Mouse (Mus musculus): ENCODE results near the gene G6pdx.

G6pdx gene

GRCm38 (mm10) chrX:74428826-74429276 is at the start of gene G6pdx:
Gene G6pdx (minus strand): TSS chrX:74429194.
- DNase-seq (ENCODE audit: low read depth, low spot score) = peak; percentile 94

GRCm38 (mm10) chrX:74452773-74453172 is 23.8 kb upstream of the G6pdx start:
- peak; percentile 58 for DNase-seq (ENCODE audit: low read depth, low spot score)
- Histone ChIP-seq H3K36me3 (ENCODE audit: control insufficient read depth, insufficient read depth, low read length, poor library complexity, severe bottlenecking) (0 out of 2 replicates have a peak, but pooled peaks cover 2% of the 10 kb centered on the region), H3K27me3 (ENCODE audit: control insufficient read depth, insufficient read depth, low read length, poor library complexity, severe bottlenecking) (no peaks in the 10 kb centered on the region)

More at GRCm38 (mm10) chrX:74428826-74429276, at the start of gene G6pdx:
- no peaks in the 10 kb centered on the region for H3K36me3 ChIP-seq (ENCODE audit: control insufficient read depth, insufficient read depth, low read length, poor library complexity, severe bottlenecking)
- no peaks in the 10 kb centered on the region for H3K27me3 ChIP-seq (ENCODE audit: control insufficient read depth, insufficient read depth, low read length, poor library complexity, severe bottlenecking)

- Histone ChIP-seq H3K27me3 (ENCODE audit: control insufficient read depth, insufficient read depth, low read length, poor library complexity, severe bottlenecking) (no peaks in the 10 kb centered on the region), H3K36me3 (ENCODE audit: control insufficient read depth, insufficient read depth, low read length, poor library complexity, severe bottlenecking) (0 out of 2 replicates have a peak, but pooled peaks cover 2% of the 10 kb centered on the region)
- no peak for DNase-seq (ENCODE audit: low read depth, low spot score)
Measured at GRCm38 (mm10) chrX:74451157-74451912, 22.3 kb upstream of the G6pdx start.

GRCm38 (mm10) chrX:74429290-74429821 is 362 bp upstream of the G6pdx start:
- DNase-seq (ENCODE audit: low read depth, low spot score) = peak; percentile 76
- Histone ChIP-seq H3K36me3 (ENCODE audit: control insufficient read depth, insufficient read depth, low read length, poor library complexity, severe bottlenecking) (0 out of 2 replicates have a peak, but pooled peaks cover 2% of the 10 kb centered on the region), H3K27me3 (ENCODE audit: control insufficient read depth, insufficient read depth, low read length, poor library complexity, severe bottlenecking) (no peaks in the 10 kb centered on the region)

- DNase-seq (ENCODE audit: low read depth, low spot score) = no peak
- Histone ChIP-seq H3K27me3 (ENCODE audit: control insufficient read depth, insufficient read depth, low read length, poor library complexity, severe bottlenecking) (no peaks in the 10 kb centered on the region), H3K36me3 (ENCODE audit: control insufficient read depth, insufficient read depth, low read length, poor library complexity, severe bottlenecking) (no peaks in the 10 kb centered on the region)
Measured at GRCm38 (mm10) chrX:74428146-74428825, 708 bp downstream of the G6pdx start.

- no peak for DNase-seq (ENCODE audit: low read depth, low spot score)
- H3K27me3 ChIP-seq (ENCODE audit: control insufficient read depth, insufficient read depth, low read length, poor library complexity, severe bottlenecking) = no peaks in the 10 kb centered on the region
Measured at GRCm38 (mm10) chrX:74427116-74427515, 1.9 kb downstream of the G6pdx start.

GRCm38 (mm10) chrX:74426256-74426655 is 2.7 kb downstream of the G6pdx start:
- H3K27me3 ChIP-seq (ENCODE audit: control insufficient read depth, insufficient read depth, low read length, poor library complexity, severe bottlenecking) = no peaks in the 10 kb centered on the region
- H3K36me3 ChIP-seq (ENCODE audit: control insufficient read depth, insufficient read depth, low read length, poor library complexity, severe bottlenecking) = no peaks in the 10 kb centered on the region
- DNase-seq (ENCODE audit: low read depth, low spot score) = no peak

More at GRCm38 (mm10) chrX:74427116-74427515, 1.9 kb downstream of the G6pdx start:
- no peaks in the 10 kb centered on the region for H3K36me3 ChIP-seq (ENCODE audit: control insufficient read depth, insufficient read depth, low read length, poor library complexity, severe bottlenecking)

- H3K36me3 ChIP-seq (ENCODE audit: control insufficient read depth, insufficient read depth, low read length, poor library complexity, severe bottlenecking) = no peaks in the 10 kb centered on the region
- no peak for DNase-seq (ENCODE audit: low read depth, low spot score)
- no peaks in the 10 kb centered on the region for H3K27me3 ChIP-seq (ENCODE audit: control insufficient read depth, insufficient read depth, low read length, poor library complexity, severe bottlenecking)
Measured at GRCm38 (mm10) chrX:74425195-74425594, 3.8 kb downstream of the G6pdx start.

- no peaks in the 10 kb centered on the region for H3K27me3 ChIP-seq (ENCODE audit: control insufficient read depth, insufficient read depth, low read length, poor library complexity, severe bottlenecking)
- no peaks in the 10 kb centered on the region for H3K36me3 ChIP-seq (ENCODE audit: control insufficient read depth, insufficient read depth, low read length, poor library complexity, severe bottlenecking)
- no peak for DNase-seq (ENCODE audit: low read depth, low spot score)
Measured at GRCm38 (mm10) chrX:74424443-74424842, 4.6 kb downstream of the G6pdx start.

- Histone ChIP-seq H3K36me3 (ENCODE audit: control insufficient read depth, insufficient read depth, low read length, poor library complexity, severe bottlenecking) (no peaks in the 10 kb centered on the region), H3K27me3 (ENCODE audit: control insufficient read depth, insufficient read depth, low read length, poor library complexity, severe bottlenecking) (no peaks in the 10 kb centered on the region)
- DNase-seq (ENCODE audit: low read depth, low spot score) = peak; percentile 86
Measured at GRCm38 (mm10) chrX:74413377-74413776, 15.6 kb downstream of the G6pdx start.

- Histone ChIP-seq H3K27me3 (ENCODE audit: control insufficient read depth, insufficient read depth, low read length, poor library complexity, severe bottlenecking) (no peaks in the 10 kb centered on the region), H3K36me3 (ENCODE audit: control insufficient read depth, insufficient read depth, low read length, poor library complexity, severe bottlenecking) (no peaks in the 10 kb centered on the region)
- no peak for DNase-seq (ENCODE audit: low read depth, low spot score)
Measured at GRCm38 (mm10) chrX:74408340-74408739, 20.7 kb downstream of the G6pdx start.

- no peaks in the 10 kb centered on the region for H3K27me3 ChIP-seq (ENCODE audit: control insufficient read depth, insufficient read depth, low read length, poor library complexity, severe bottlenecking)
- H3K36me3 ChIP-seq (ENCODE audit: control insufficient read depth, insufficient read depth, low read length, poor library complexity, severe bottlenecking) = no peaks in the 10 kb centered on the region
- no peak for DNase-seq (ENCODE audit: low read depth, low spot score)
Measured at GRCm38 (mm10) chrX:74400136-74400535, 28.9 kb downstream of the G6pdx start.

- peak; percentile 94 for DNase-seq (ENCODE audit: low read depth, low spot score)
- H3K36me3 ChIP-seq (ENCODE audit: control insufficient read depth, insufficient read depth, low read length, poor library complexity, severe bottlenecking) = no peaks in the 10 kb centered on the region
- H3K27me3 ChIP-seq (ENCODE audit: control insufficient read depth, insufficient read depth, low read length, poor library complexity, severe bottlenecking) = no peaks in the 10 kb centered on the region
Measured at GRCm38 (mm10) chrX:74392535-74393443, 36.2 kb downstream of the G6pdx start, which contains the start of the genes Fam3a and Ikbkg. Gene Fam3a (minus strand): TSS chrX:74393272. Gene Ikbkg (plus strand): TSS chrX:74393290.

GRCm38 (mm10) chrX:74388153-74388552 is 40.8 kb downstream of the G6pdx start:
- Histone ChIP-seq H3K36me3 (ENCODE audit: control insufficient read depth, insufficient read depth, low read length, poor library complexity, severe bottlenecking) (peaks cover 3% of the 10 kb centered on the region; the same call in 1 of the 2 replicates), H3K27me3 (ENCODE audit: control insufficient read depth, insufficient read depth, low read length, poor library complexity, severe bottlenecking) (no peaks in the 10 kb centered on the region)
- no peak for DNase-seq (ENCODE audit: low read depth, low spot score)
